Mouse (Mus musculus): Measurements from ENCODE around the gene Pdf. TPM values are rescaled to one million over a fixed set of nuclear protein-coding genes. Genes with fewer than 3 reads are reported as not detected.

Gene Pdf
- polyA plus RNA-seq (2016; fragmentation: Nextera tagmentation; extraction: Ambion mirVana): 41.1 and 45.8 TPM in 2 replicates

GRCm38 (mm10) chr8:107048061-107048941 is at the start of gene Pdf:
Gene Pdf (minus strand): TSS chr8:107048614.
- H3K9ac ChIP-seq: peak within 1 kb of the TSS; percentile 87
- no peaks in the 10 kb centered on the region for H3K27me3 ChIP-seq
- ATAC-seq (ENCODE audit: low FRiP score): peak; percentile 79
- WGBS: under 1% methylated on average over 87 of the region's 87 CpGs
- peak within 1 kb of the TSS; percentile 92 for H3K27ac ChIP-seq
- H3K9me3 ChIP-seq (replicated peaks): no peaks in the 10 kb centered on the region
- H3K4me1 ChIP-seq: peaks cover 20% of the 10 kb centered on the region
- H3K4me2 ChIP-seq (replicated peaks): peak within 1 kb of the TSS; percentile 92
- peaks cover 80% of the 10 kb centered on the region for H3K36me3 ChIP-seq
- H3K4me3 ChIP-seq: peak within 1 kb of the TSS; percentile 87

- Histone ChIP-seq H3K4me1 (peaks cover 21% of the 10 kb centered on the region), H3K27ac (peak within 1 kb of the TSS; percentile 91), H3K36me3 (peaks cover 19% of the 10 kb centered on the region), H3K27me3 (no peaks in the 10 kb centered on the region), H3K9me3 (replicated peaks) (no peaks in the 10 kb centered on the region), H3K9ac (peak within 1 kb of the TSS; percentile 94), H3K4me2 (replicated peaks) (peak within 1 kb of the TSS; percentile 58), H3K4me3 (peak within 1 kb of the TSS; percentile 93)
- WGBS: 4% methylated on average over 39 of the region's 39 CpGs
- peak; percentile 96 for ATAC-seq (ENCODE audit: low FRiP score)
These were observed 48.1 kb upstream of the Pdf start, which contains the start of gene Terf2 for GRCm38 (mm10) chr8:107096366-107097036. Gene Terf2 (minus strand): TSS chr8:107096547.

GRCm38 (mm10) chr8:107095717-107096365 is 47.4 kb upstream of the Pdf start:
- Histone ChIP-seq H3K27ac (peak overlapping the region; percentile 91), H3K9me3 (replicated peaks) (no peaks in the 10 kb centered on the region), H3K36me3 (peaks cover 26% of the 10 kb centered on the region), H3K27me3 (no peaks in the 10 kb centered on the region), H3K4me3 (peak overlapping the region; percentile 93), H3K4me1 (peaks cover 21% of the 10 kb centered on the region), H3K9ac (peak overlapping the region; percentile 94), H3K4me2 (replicated peaks) (peak overlapping the region; percentile 58)
- peak; percentile 81; the same call in 1 of the 2 replicates for ATAC-seq (ENCODE audit: low FRiP score)
- under 1% methylated on average over 48 of the region's 53 CpGs for WGBS

GRCm38 (mm10) chr8:107090531-107090930 is 42.1 kb upstream of the Pdf start:
- WGBS: 98% methylated on average over 7 of the region's 7 CpGs
- no peak for ATAC-seq (ENCODE audit: low FRiP score)
- peaks cover 68% of the 10 kb centered on the region for H3K36me3 ChIP-seq
- H3K4me2 ChIP-seq (replicated peaks): no peak overlapping the region
- H3K4me1 ChIP-seq: peaks cover 19% of the 10 kb centered on the region
- no peak overlapping the region for H3K9ac ChIP-seq
- no peak overlapping the region for H3K4me3 ChIP-seq
- H3K27ac ChIP-seq: no peak overlapping the region
- no peaks in the 10 kb centered on the region for H3K9me3 ChIP-seq (replicated peaks)
- H3K27me3 ChIP-seq: no peaks in the 10 kb centered on the region

- H3K4me1 ChIP-seq: no peaks in the 10 kb centered on the region
- no peak overlapping the region for H3K4me2 ChIP-seq (replicated peaks)
- WGBS: 98% methylated on average over 5 of the region's 5 CpGs
- no peak overlapping the region for H3K27ac ChIP-seq
- no peak overlapping the region for H3K9ac ChIP-seq
- no peaks in the 10 kb centered on the region for H3K27me3 ChIP-seq
- H3K36me3 ChIP-seq: peaks cover 67% of the 10 kb centered on the region
- H3K4me3 ChIP-seq: no peak overlapping the region
- ATAC-seq (ENCODE audit: low FRiP score): no peak
- no peaks in the 10 kb centered on the region for H3K9me3 ChIP-seq (replicated peaks)
These were observed 40.2 kb upstream of the Pdf start for GRCm38 (mm10) chr8:107088526-107089063.

- 98% methylated on average over 5 of the region's 5 CpGs for WGBS
- H3K4me1 ChIP-seq: no peaks in the 10 kb centered on the region
- H3K9me3 ChIP-seq (replicated peaks): no peaks in the 10 kb centered on the region
- no peaks in the 10 kb centered on the region for H3K27me3 ChIP-seq
- no peak overlapping the region for H3K4me3 ChIP-seq
- H3K27ac ChIP-seq: no peak overlapping the region
- ATAC-seq (ENCODE audit: low FRiP score): no peak
- H3K4me2 ChIP-seq (replicated peaks): no peak overlapping the region
- H3K36me3 ChIP-seq: peaks cover 71% of the 10 kb centered on the region
- no peak overlapping the region for H3K9ac ChIP-seq
These were observed 37.6 kb upstream of the Pdf start for GRCm38 (mm10) chr8:107086018-107086417.

- H3K27ac ChIP-seq: no peak overlapping the region
- no peaks in the 10 kb centered on the region for H3K4me1 ChIP-seq
- peaks cover 72% of the 10 kb centered on the region for H3K36me3 ChIP-seq
- no peak overlapping the region for H3K4me2 ChIP-seq (replicated peaks)
- H3K9ac ChIP-seq: no peak overlapping the region
- no peak for ATAC-seq (ENCODE audit: low FRiP score)
- no peak overlapping the region for H3K4me3 ChIP-seq
- WGBS: 96% methylated on average over 17 of the region's 17 CpGs
- no peaks in the 10 kb centered on the region for H3K27me3 ChIP-seq
- no peaks in the 10 kb centered on the region for H3K9me3 ChIP-seq (replicated peaks)
These were observed 36.9 kb upstream of the Pdf start for GRCm38 (mm10) chr8:107085358-107085757.

GRCm38 (mm10) chr8:107076239-107076888 is 27.9 kb upstream of the Pdf start:
- Histone ChIP-seq H3K27me3 (no peaks in the 10 kb centered on the region), H3K4me3 (no peak overlapping the region), H3K4me2 (replicated peaks) (no peak overlapping the region), H3K27ac (no peak overlapping the region), H3K36me3 (peaks cover 84% of the 10 kb centered on the region), H3K9me3 (replicated peaks) (no peaks in the 10 kb centered on the region), H3K9ac (no peak overlapping the region), H3K4me1 (no peaks in the 10 kb centered on the region)
- ATAC-seq (ENCODE audit: low FRiP score): no peak
- WGBS: 93% methylated on average over 7 of the region's 7 CpGs

- H3K36me3 ChIP-seq: peaks cover 79% of the 10 kb centered on the region
- no peak overlapping the region for H3K4me3 ChIP-seq
- ATAC-seq (ENCODE audit: low FRiP score): no peak
- H3K9ac ChIP-seq: no peak overlapping the region
- H3K9me3 ChIP-seq (replicated peaks): no peaks in the 10 kb centered on the region
- no peaks in the 10 kb centered on the region for H3K4me1 ChIP-seq
- H3K27ac ChIP-seq: no peak overlapping the region
- H3K27me3 ChIP-seq: no peaks in the 10 kb centered on the region
- no peak overlapping the region for H3K4me2 ChIP-seq (replicated peaks)
- WGBS: 90% methylated on average over 1 of the region's 1 CpGs
These were observed 25.7 kb upstream of the Pdf start for GRCm38 (mm10) chr8:107074128-107074527.

- H3K36me3 ChIP-seq: peaks cover 79% of the 10 kb centered on the region
These were observed 25.3 kb upstream of the Pdf start for GRCm38 (mm10) chr8:107073706-107074105.

GRCm38 (mm10) chr8:107065511-107066496 is 17.4 kb upstream of the Pdf start, which contains the start of gene Tmed6:
Gene Tmed6 (minus strand): TSS chr8:107065644.
- no peak within 1 kb of the TSS for H3K4me3 ChIP-seq
- H3K36me3 ChIP-seq: peaks cover 25% of the 10 kb centered on the region
- H3K9me3 ChIP-seq (replicated peaks): no peaks in the 10 kb centered on the region
- no peak within 1 kb of the TSS for H3K27ac ChIP-seq
- ATAC-seq (ENCODE audit: low FRiP score): no peak
- no peaks in the 10 kb centered on the region for H3K4me1 ChIP-seq
- no peak within 1 kb of the TSS for H3K4me2 ChIP-seq (replicated peaks)
- H3K9ac ChIP-seq: no peak within 1 kb of the TSS
- 61% methylated on average over 17 of the region's 17 CpGs for WGBS
- no peaks in the 10 kb centered on the region for H3K27me3 ChIP-seq

More at GRCm38 (mm10) chr8:107073706-107074105, 25.3 kb upstream of the Pdf start:
- Histone ChIP-seq H3K4me2 (replicated peaks) (no peak overlapping the region), H3K9me3 (replicated peaks) (no peaks in the 10 kb centered on the region), H3K4me1 (no peaks in the 10 kb centered on the region), H3K9ac (no peak overlapping the region), H3K4me3 (no peak overlapping the region), H3K27ac (no peak overlapping the region), H3K27me3 (no peaks in the 10 kb centered on the region)
- WGBS: 90% methylated on average over 4 of the region's 4 CpGs
- no peak for ATAC-seq (ENCODE audit: low FRiP score)

All from hindbrain, embryonic 12.5 days (tissue).